Mouse (Mus musculus) midbrain, embryonic 15.5 days (tissue): ENCODE measurements around the gene Pak7. TPM values are rescaled to one million over a fixed set of nuclear protein-coding genes. Genes with fewer than 3 reads are reported as not detected.

Experiments
- ATAC-seq: fragments of 200-750 bp; cut with Nextera tagmentation; replicated peaks from 2 replicates; pipeline ENCODE4 v1.8.0; 2017; ENCODE audit warnings: moderate TSS enrichment
- H3K27ac ChIP-seq: fragments of 300-500 bp; sonication (generic); 2 replicates; pipeline ENCODE4 v1.5.1; 2015; ENCODE audit warnings: mild to moderate bottlenecking, inconsistent platforms
- H3K27me3 ChIP-seq: fragments of 300-500 bp; sonication (generic); replicated peaks from 2 replicates; pipeline ENCODE4 v1.6.1; 2015; ENCODE audit warnings: inconsistent platforms
- H3K36me3 ChIP-seq: fragments of 300-500 bp; sonication (generic); replicated peaks from 2 replicates; pipeline ENCODE4 v1.6.1; 2015; ENCODE audit warnings: inconsistent platforms
- H3K4me1 ChIP-seq: fragments of 300-500 bp; sonication (generic); 2 replicates; pipeline ENCODE4 v1.6.1; 2015; ENCODE audit warnings: inconsistent platforms
- H3K4me2 ChIP-seq: fragments of 300-500 bp; sonication (generic); 2 replicates; pipeline ENCODE4 v1.6.1; 2015; ENCODE audit warnings: inconsistent platforms, mild to moderate bottlenecking, moderate library complexity
- H3K4me3 ChIP-seq: fragments of 300-500 bp; sonication (generic); 2 replicates; pipeline ENCODE4 v1.5.1; 2015; ENCODE audit warnings: mild to moderate bottlenecking, inconsistent platforms
- H3K9ac ChIP-seq: fragments of 300-500 bp; sonication (generic); 2 replicates; pipeline ENCODE4 v1.6.1; 2015; ENCODE audit warnings: mild to moderate bottlenecking, inconsistent platforms
- H3K9me3 ChIP-seq: fragments of 300-500 bp; sonication (generic); 2 replicates; pipeline ENCODE4 v1.6.1; 2016; ENCODE audit warnings: inconsistent platforms
- WGBS: fragments of 180-500 bp; shearing (Covaris S2); methylation state at CpG from one replicate; pipeline ENCODE4 v1.1.7; 2015; ENCODE audit warnings: mixed read lengths; 5-methylcytosine and 5-hydroxymethylcytosine counted together
- polyA plus RNA-seq: library from polyadenylated mRNA; unstranded; fragments of >200 nt; fragmentation: Nextera tagmentation; extraction: Ambion mirVana; gene quantifications from 2 replicates; pipeline ENCODE4 v1.2.1, GENCODE M21; 2015

The Pak7 gene
- polyA plus RNA-seq, 1 experiment from 2014 or later, result 35.3 TPM

- WGBS, result 48% methylated on average over 1 of the region's 1 CpGs
- Histone ChIP-seq H3K36me3 (no peaks in the 10 kb centered on the region), H3K4me1 (peaks cover 2% of the 10 kb centered on the region), H3K27me3 (peaks cover 10% of the 10 kb centered on the region), H3K4me2 (no peak overlapping the region), H3K4me3 (no peak overlapping the region), H3K9ac (no peak overlapping the region), H3K9me3 (no peaks in the 10 kb centered on the region), H3K27ac (no peak overlapping the region)
- ATAC-seq, result no peak
These were observed 323.4 kb downstream of the Pak7 start for GRCm38 (mm10) chr2:136064356-136064755.

- Histone ChIP-seq H3K9ac (peak overlapping the region; percentile 17; the same call in 1 of the 2 replicates), H3K9me3 (no peaks in the 10 kb centered on the region), H3K36me3 (no peaks in the 10 kb centered on the region), H3K27me3 (peaks cover 15% of the 10 kb centered on the region), H3K4me2 (peak overlapping the region; percentile 76), H3K4me1 (peaks cover 21% of the 10 kb centered on the region), H3K27ac (no peak overlapping the region), H3K4me3 (peak overlapping the region; percentile 38)
- peak; percentile 18; the same call in 1 of the 2 replicates for ATAC-seq
- 1% methylated on average over 37 of the region's 37 CpGs for WGBS
These were observed 328.6 kb downstream of the Pak7 start for GRCm38 (mm10) chr2:136059029-136059669.

- Histone ChIP-seq H3K27ac (no peak overlapping the region), H3K4me1 (peaks cover 21% of the 10 kb centered on the region), H3K27me3 (peaks cover 15% of the 10 kb centered on the region), H3K9me3 (no peaks in the 10 kb centered on the region), H3K9ac (peak overlapping the region; percentile 13; the same call in 1 of the 2 replicates), H3K36me3 (no peaks in the 10 kb centered on the region), H3K4me2 (peak overlapping the region; percentile 76), H3K4me3 (peak overlapping the region; percentile 38)
- ATAC-seq, result peak; percentile 67; the same call in 1 of the 2 replicates
- WGBS, result 5% methylated on average over 7 of the region's 7 CpGs
These were observed 329.4 kb downstream of the Pak7 start for GRCm38 (mm10) chr2:136058398-136058797.

- no peaks in the 10 kb centered on the region for H3K9me3 ChIP-seq
- H3K27ac ChIP-seq, result no peak overlapping the region
- ATAC-seq, result peak; percentile 79
- peak overlapping the region; percentile 76 for H3K4me2 ChIP-seq
- no peaks in the 10 kb centered on the region for H3K36me3 ChIP-seq
- WGBS, result 4% methylated on average over 19 of the region's 19 CpGs
- H3K4me3 ChIP-seq, result peak overlapping the region; percentile 38
- H3K9ac ChIP-seq, result peak overlapping the region; percentile 13; the same call in 1 of the 2 replicates
- peaks cover 21% of the 10 kb centered on the region for H3K4me1 ChIP-seq
- H3K27me3 ChIP-seq, result peaks cover 15% of the 10 kb centered on the region
These were observed 329.9 kb downstream of the Pak7 start for GRCm38 (mm10) chr2:136057861-136058331.

GRCm38 (mm10) chr2:136051688-136052289, 336.0 kb downstream of the Pak7 start, which contains the start of gene Lamp5:
Lamp5 (plus strand) TSS chr2:136052239.
- Histone ChIP-seq H3K27ac (no peak within 1 kb of the TSS), H3K36me3 (no peaks in the 10 kb centered on the region), H3K4me1 (peaks cover 14% of the 10 kb centered on the region), H3K27me3 (no peaks in the 10 kb centered on the region), H3K9ac (peak within 1 kb of the TSS; percentile 5; the same call in 1 of the 2 replicates), H3K9me3 (no peaks in the 10 kb centered on the region), H3K4me3 (peak within 1 kb of the TSS; percentile 32), H3K4me2 (peak within 1 kb of the TSS; percentile 60)
- WGBS, result 3% methylated on average over 8 of the region's 8 CpGs
- ATAC-seq, result peak; percentile 74

- Histone ChIP-seq H3K9ac (peak overlapping the region; percentile 5; the same call in 1 of the 2 replicates), H3K4me1 (peaks cover 14% of the 10 kb centered on the region), H3K4me3 (peak overlapping the region; percentile 32), H3K9me3 (no peaks in the 10 kb centered on the region), H3K36me3 (no peaks in the 10 kb centered on the region), H3K4me2 (peak overlapping the region; percentile 60), H3K27me3 (no peaks in the 10 kb centered on the region), H3K27ac (no peak overlapping the region)
- peak; percentile 58; the same call in 1 of the 2 replicates for ATAC-seq
- WGBS, result 17% methylated on average over 27 of the region's 27 CpGs
These were observed 336.8 kb downstream of the Pak7 start for GRCm38 (mm10) chr2:136050793-136051615.

GRCm38 (mm10) chr2:136048464-136048863, 339.3 kb downstream of the Pak7 start:
- no peak overlapping the region for H3K4me3 ChIP-seq
- 87% methylated on average over 4 of the region's 4 CpGs for WGBS
- no peak overlapping the region for H3K9ac ChIP-seq
- H3K4me1 ChIP-seq, result peaks cover 14% of the 10 kb centered on the region
- H3K27me3 ChIP-seq, result no peaks in the 10 kb centered on the region
- no peak for ATAC-seq
- no peaks in the 10 kb centered on the region for H3K36me3 ChIP-seq
- H3K27ac ChIP-seq, result no peak overlapping the region
- no peak overlapping the region for H3K4me2 ChIP-seq
- no peaks in the 10 kb centered on the region for H3K9me3 ChIP-seq

Other genes with a start within 250 kb of the Pak7 start
- gene Ankef1, start 113.9 kb upstream of the Pak7 start, polyA plus RNA-seq, result 0.69 and 1.1 TPM in 2 replicates